Mouse (Mus musculus) cerebellum, adult 2 months (tissue): ENCODE results near the gene Pafah1b3.

Experiments used
- CTCF ChIP-seq: fragments of 200-500 bp; IDR thresholded peaks from 2 replicates; pipeline ENCODE4 v1.5.1; 2011; ENCODE audit warnings: low read depth, mild to moderate bottlenecking, control low read depth, low read length, moderate library complexity, borderline replicate concordance; ENCODE audit not compliant: insufficient read depth
- POLR2A ChIP-seq: fragments of 200-500 bp; IDR thresholded peaks from 2 replicates; pipeline ENCODE4 v1.6.1; 2011; ENCODE audit warnings: low read length, control low read depth, borderline replicate concordance; ENCODE audit not compliant: insufficient read depth

DNA sequence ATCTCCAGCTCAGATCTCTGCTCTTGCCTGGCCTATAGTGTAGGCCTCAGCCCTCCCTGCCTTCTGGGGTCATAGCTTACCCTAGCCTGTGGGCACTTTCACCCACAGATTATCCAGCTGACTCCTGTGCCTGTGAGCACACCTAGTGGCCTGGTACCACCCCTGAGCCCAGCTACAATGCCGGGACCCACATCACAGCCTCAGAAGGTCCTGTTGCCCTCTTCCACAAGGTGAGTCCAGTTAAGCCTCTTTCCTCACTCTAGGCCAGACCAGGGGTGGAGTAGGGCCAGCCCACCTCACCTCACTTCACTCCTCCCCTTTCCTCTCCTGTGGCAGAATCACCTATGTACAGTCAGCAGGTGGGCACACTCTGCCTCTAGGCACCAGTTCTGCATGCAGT is 7.3 kb downstream of the Pafah1b3 start:
- TF ChIP-seq POLR2A = no peak
- no peak for TF ChIP-seq CTCF
